Mouse (Mus musculus): ENCODE measurements around the gene Capn2. TPM values are rescaled to one million over a fixed set of nuclear protein-coding genes. Genes with fewer than 3 reads are reported as not detected.

Capn2 gene
- total RNA-seq, 4 experiments from 2014 or later = 53.7 to 72.8 (median 63.5) TPM

- DNase-seq (ENCODE audit: low spot score) = no peak
These were observed 15.5 kb downstream of the Capn2 start for GRCm38 (mm10) chr1:182501815-182502405.

DNA sequence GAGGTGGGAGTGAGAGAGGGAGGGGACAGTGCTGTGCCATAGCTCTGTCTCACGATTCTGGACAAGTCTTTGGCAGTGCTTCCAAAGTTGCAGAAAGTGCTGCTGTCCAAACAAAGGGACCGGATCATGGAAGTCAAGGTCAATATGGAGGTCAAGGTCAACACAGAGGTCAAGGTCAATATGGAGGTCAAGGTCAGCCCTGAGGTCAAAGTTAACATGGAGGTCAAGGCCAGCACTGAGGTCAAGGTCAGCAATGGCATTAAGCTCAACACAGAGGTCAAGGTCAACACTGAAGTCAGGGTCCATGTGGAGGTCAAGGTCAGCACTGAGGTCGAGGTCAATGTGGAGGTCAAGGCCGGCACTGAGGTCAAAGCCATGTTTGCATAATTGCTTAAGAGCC is 16.6 kb downstream of the Capn2 start:
- DNase-seq (ENCODE audit: low spot score) = no peak

DNA sequence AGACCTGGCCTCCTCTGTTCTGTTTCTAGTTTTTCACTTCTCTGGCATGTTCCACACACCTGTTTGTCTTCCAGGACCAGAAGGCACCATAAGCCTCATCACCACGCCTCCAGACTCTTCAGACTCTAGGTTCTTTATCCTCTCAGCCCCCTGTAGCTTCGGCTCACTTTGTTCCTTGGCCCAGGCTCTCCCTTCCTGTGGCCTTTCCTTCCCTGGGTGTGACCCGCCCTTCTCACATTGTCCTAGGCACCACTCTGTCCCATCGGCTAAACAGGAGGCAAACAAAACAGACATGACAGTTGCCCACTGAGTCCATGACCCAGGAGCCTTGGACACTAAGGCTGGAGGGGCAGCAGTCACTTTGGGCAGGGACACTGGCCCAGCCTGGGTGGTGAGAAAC is 17.2 kb downstream of the Capn2 start:
- peak; percentile 71 for DNase-seq (ENCODE audit: low spot score)

DNA sequence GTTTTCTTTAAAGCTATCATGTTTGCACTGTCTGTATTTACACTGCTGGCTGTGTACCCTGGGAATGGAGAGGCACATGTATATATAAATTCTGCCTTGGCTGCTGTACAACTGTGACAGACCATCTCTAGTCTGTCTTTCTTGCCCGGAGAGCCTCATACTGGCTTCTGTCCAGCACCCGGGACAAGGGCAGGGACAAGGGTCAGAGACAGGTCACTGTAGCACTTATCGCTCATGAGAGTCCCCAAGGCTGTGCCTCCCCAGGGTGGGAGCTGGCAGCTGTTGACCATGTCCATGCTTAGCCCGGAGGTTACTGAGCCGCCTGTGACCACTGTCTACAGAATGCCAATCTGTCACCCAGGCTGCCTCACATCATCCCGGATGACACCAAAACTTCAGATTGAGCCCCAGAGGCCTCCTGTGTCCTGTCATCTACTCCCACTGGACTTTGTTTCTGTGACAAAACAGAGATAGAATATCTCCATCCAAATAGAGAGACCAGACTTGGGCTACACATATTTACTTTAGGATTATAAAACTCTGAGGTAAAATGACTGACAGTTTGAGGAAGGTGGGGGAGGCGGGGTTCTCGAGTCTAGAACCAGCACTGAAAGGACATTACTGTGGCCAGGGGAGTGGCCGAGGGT is 17.8 kb downstream of the Capn2 start:
- peak; percentile 59 for DNase-seq (ENCODE audit: low spot score)

DNA sequence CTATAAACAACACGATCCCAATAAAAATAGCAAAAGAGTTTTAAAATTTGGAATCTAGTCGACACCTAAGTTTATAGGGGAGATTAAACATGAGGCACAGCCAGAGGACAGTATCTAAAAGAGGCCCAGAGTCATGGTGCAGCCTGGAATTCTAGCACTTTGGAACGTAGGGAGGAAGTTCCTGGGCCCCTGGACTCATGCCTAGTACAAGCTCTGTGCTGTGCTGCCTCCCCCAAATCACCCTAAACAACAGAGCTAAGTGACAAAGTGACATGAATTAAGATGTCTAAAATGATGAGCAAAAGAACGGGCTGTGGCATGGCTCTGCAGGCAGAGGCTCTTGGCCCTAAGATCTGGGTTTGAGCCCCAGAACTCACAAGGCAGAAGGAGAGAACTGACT is 19.7 kb downstream of the Capn2 start:
- DNase-seq (ENCODE audit: low spot score) = no peak

- DNase-seq (ENCODE audit: low spot score) = no peak
These were observed 20.7 kb downstream of the Capn2 start for GRCm38 (mm10) chr1:182496685-182497084.

- no peak for DNase-seq (ENCODE audit: low spot score)
These were observed 22.9 kb downstream of the Capn2 start for GRCm38 (mm10) chr1:182494285-182495145.

DNA sequence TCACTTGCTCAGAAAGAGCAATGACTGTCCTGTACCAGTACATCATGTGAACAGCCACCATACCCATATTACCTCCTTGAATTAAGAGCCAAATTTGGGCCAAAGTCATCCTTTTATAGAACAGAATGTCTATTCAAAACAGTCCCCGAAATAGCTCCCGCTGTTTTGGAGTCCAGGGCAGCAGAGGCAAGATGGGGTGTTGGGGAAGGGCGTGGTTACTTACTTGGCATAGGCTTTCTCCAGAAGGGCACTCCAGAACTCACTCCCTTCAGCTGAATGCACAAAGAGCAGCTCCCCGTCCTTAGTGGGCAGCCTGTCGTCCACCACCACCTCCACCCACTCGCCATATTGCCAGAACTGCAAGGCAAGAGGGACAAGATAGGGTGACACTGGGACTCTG is 25.6 kb downstream of the Capn2 start:
- DNase-seq (ENCODE audit: low spot score) = no peak

DNA sequence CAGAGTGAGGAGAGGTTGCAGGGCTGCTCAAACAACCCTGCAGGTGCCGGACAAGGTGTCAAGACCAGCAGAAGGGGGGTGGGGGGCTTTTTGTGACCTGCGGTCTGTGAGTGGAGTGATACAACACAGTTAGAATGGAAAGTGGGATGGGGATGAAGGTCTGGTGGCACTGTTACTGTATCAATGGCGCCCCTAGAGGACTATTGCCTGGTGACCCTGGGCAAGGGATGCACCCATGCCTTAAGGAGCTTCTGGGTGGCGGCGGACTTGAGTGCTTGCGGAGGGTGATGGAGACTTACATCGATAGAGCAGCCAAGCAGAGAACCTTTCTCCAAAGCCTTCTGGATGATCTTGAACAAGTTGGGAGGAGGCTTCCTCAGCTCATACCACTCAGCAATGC is 26.8 kb downstream of the Capn2 start:
- DNase-seq (ENCODE audit: low spot score) = no peak

GRCm38 (mm10) chr1:182489803-182490452 is 27.5 kb downstream of the Capn2 start:
- DNase-seq (ENCODE audit: low spot score) = peak; percentile 95

- no peak for DNase-seq (ENCODE audit: low spot score)
These were observed 28.9 kb downstream of the Capn2 start for GRCm38 (mm10) chr1:182488503-182488902.

DNA sequence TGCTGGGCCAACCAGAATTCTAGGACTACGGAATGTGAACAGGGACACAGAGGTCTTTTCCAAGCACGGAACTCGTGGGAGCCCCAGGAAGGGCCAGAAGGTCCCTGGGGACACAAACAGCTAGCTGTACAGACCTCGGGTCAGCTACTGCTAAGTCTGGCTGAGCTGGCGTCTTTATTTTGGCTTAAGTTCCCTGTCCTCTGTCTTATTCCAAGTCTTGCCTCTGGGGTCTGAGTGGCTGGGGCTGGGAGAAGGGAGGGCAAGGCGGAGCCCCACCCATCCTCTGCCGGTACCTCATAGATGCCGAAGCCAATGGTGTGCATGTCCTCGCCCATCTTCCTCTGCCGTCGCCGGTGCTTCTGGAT is 33.5 kb downstream of the Capn2 start:
- peak; percentile 69 for DNase-seq (ENCODE audit: low spot score)

GRCm38 (mm10) chr1:182482991-182483909 is 34.2 kb downstream of the Capn2 start:
- DNase-seq (ENCODE audit: low spot score) = no peak

DNA sequence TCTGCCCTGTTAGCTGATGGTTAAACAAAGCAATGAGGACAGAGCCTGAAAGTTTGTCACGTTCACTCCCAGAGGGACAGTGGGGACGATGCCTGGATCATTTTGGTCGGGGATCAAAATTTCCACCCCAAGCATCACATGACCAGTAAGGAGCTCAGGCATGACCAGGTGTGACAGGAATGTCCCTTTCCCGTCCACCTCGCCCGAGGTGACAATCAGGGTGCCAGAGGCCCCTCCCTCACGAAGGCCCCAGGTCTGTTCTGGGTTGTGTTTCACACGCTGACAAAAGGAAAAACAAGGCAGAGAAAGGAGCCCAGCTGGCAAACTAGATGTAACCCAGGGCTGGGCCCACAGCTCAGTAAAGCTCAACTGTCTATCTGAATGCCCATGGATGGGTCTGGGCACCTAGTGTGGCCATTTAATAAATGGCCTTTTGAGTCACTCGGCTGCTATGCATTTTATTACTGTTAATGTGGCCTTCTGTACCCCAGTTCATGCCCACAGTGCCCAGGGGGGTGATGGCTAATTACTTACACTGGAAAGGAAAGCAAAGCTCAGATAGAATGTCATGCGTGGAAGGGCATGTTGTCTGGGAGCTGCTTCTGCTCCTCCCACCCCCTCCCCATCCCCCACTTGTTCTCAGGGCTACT is 35.6 kb downstream of the Capn2 start:
- no peak for DNase-seq (ENCODE audit: low spot score)

- no peak for DNase-seq (ENCODE audit: low spot score)
These were observed 36.3 kb downstream of the Capn2 start for GRCm38 (mm10) chr1:182481138-182481537.

DNA sequence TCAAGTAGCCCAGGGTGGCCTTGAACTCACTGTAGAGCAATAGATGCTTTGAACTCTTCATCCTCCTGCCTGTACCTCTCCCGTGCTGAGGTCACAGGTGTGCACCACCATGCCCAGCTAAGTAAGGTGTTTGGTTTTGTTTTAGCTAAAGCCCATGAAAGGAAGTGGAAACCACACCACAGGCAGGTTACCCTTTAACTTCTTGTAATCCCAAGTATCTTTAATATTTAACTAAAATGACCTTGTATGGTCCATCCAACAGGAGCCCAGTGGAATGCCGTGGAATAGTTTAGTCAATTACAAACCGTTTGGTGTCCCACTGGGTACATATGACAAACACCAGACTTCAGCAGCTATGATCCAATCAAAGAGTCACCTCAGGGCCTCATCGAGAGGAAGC is 38.5 kb downstream of the Capn2 start:
- no peak for DNase-seq (ENCODE audit: low spot score)

- no peak for DNase-seq (ENCODE audit: low spot score)
These were observed 42.2 kb downstream of the Capn2 start for GRCm38 (mm10) chr1:182475005-182475796.

- DNase-seq (ENCODE audit: low spot score) = no peak
These were observed 51.4 kb downstream of the Capn2 start for GRCm38 (mm10) chr1:182465978-182466377.

- DNase-seq (ENCODE audit: low spot score) = no peak
These were observed 52.1 kb downstream of the Capn2 start for GRCm38 (mm10) chr1:182465309-182465708.

DNA sequence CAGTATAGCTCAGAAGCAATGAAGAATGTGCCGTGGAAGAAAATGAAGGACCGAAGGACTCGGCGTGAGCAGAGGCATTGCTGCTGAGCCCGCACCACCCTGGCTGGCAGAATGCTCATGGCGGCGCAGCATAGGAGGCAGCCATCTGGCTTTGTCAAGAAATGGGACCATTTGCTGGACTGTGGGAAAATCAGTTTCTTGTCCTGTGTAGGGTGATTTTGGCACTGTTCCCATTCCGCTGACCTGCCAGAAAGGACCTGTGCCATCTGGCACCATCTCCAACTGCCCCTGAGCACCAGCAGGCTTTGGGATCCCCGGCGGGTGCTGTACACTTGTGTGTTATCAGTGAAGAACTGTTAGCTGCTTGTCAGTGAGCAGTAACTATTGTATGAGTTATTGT is 55.6 kb downstream of the Capn2 start:
- no peak for DNase-seq (ENCODE audit: low spot score)
